Mouse (Mus musculus): ENCODE results near the gene Ptpn3. TPM values are rescaled to one million over a fixed set of nuclear protein-coding genes. Genes with fewer than 3 reads are reported as not detected.
A peak's percentile ranks its signal among the peaks of the same experiment; 100 is the strongest.
"Not testable (repeated sequence)": the region's sequence is repeated elsewhere in the genome, so short reads cannot be mapped to it uniquely, and the experiment has no call there.

The Ptpn3 gene
- polyA plus RNA-seq, 1 experiment from 2014 or later, result 3.4 TPM

GRCm38 (mm10) chr4:57273532-57274502, 27.8 kb downstream of the Ptpn3 start:
- H3K9ac ChIP-seq (ENCODE audit: low read depth, low read length), result no peak overlapping the region
- H3K4me3 ChIP-seq (ENCODE audit: low read depth, low read length), result no peak overlapping the region
- WGBS, result 48% methylated on average over 15 of the region's 15 CpGs
- DNase-seq (ENCODE audit: low spot score), result no peak
- H3K9me3 ChIP-seq (ENCODE audit: control insufficient read depth, low read length), result no peaks in the 10 kb centered on the region
- ATAC-seq (ENCODE audit: low FRiP score), result no peak
- H3K27ac ChIP-seq (ENCODE audit: low read depth, low read length), result no peak overlapping the region
- 0 out of 2 replicates have a peak, but pooled peaks cover 5% of the 10 kb centered on the region for H3K4me1 ChIP-seq (replicated peaks; ENCODE audit: control insufficient read depth, insufficient read depth, low read length)
- no peaks in the 10 kb centered on the region for H3K36me3 ChIP-seq (ENCODE audit: control insufficient read depth, insufficient read depth, low read length)
- H3K27me3 ChIP-seq (ENCODE audit: control insufficient read depth, insufficient read depth, low read length), result no peaks in the 10 kb centered on the region
- H3K4me2 ChIP-seq (replicated peaks; ENCODE audit: low read depth, low read length), result no peak overlapping the region

GRCm38 (mm10) chr4:57270991-57271390, 30.6 kb downstream of the Ptpn3 start:
- Histone ChIP-seq H3K36me3 (ENCODE audit: control insufficient read depth, insufficient read depth, low read length) (no peaks in the 10 kb centered on the region), H3K9ac (ENCODE audit: low read depth, low read length) (no peak overlapping the region), H3K27ac (ENCODE audit: low read depth, low read length) (no peak overlapping the region), H3K27me3 (ENCODE audit: control insufficient read depth, insufficient read depth, low read length) (no peaks in the 10 kb centered on the region), H3K9me3 (ENCODE audit: control insufficient read depth, low read length) (no peaks in the 10 kb centered on the region), H3K4me1 (replicated peaks; ENCODE audit: control insufficient read depth, insufficient read depth, low read length) (0 out of 2 replicates have a peak, but pooled peaks cover 5% of the 10 kb centered on the region), H3K4me2 (replicated peaks; ENCODE audit: low read depth, low read length) (no peak overlapping the region), H3K4me3 (ENCODE audit: low read depth, low read length) (no peak overlapping the region)
- 89% methylated on average over 8 of the region's 8 CpGs for WGBS
- ATAC-seq (ENCODE audit: low FRiP score), result no peak
- no peak for DNase-seq (ENCODE audit: low spot score)

DNA sequence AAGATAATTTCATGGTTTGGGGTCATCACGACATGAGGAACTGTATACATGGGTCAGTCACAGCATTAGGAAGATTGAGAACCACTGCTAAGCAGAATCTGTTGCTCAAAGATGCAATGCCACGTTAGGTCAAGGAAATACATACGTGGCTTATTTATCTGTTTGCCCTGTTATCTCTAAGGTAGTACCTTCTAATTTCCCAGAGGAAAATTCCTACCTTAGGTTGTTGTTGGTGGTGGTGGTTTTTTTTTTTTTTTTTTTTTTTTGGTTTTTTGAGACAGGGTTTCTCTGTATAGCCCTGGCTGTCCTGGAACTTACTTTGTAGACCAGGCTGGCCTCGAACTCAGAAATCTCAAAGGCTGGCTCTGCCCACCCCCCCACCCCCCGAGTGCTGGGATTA, 31.1 kb downstream of the Ptpn3 start:
- H3K4me2 ChIP-seq (replicated peaks; ENCODE audit: low read depth, low read length); H3K9me3 ChIP-seq (ENCODE audit: control insufficient read depth, low read length); H3K4me1 ChIP-seq (replicated peaks; ENCODE audit: control insufficient read depth, insufficient read depth, low read length); ATAC-seq (ENCODE audit: low FRiP score); H3K27me3 ChIP-seq (ENCODE audit: control insufficient read depth, insufficient read depth, low read length); H3K27ac ChIP-seq (ENCODE audit: low read depth, low read length); DNase-seq (ENCODE audit: low spot score); H3K36me3 ChIP-seq (ENCODE audit: control insufficient read depth, insufficient read depth, low read length); H3K4me3 ChIP-seq (ENCODE audit: low read depth, low read length); H3K9ac ChIP-seq (ENCODE audit: low read depth, low read length): not testable (repeated sequence)
- 90% methylated on average over 5 of the region's 5 CpGs for WGBS

GRCm38 (mm10) chr4:57269344-57269743, 32.3 kb downstream of the Ptpn3 start:
- WGBS, result 86% methylated on average over 10 of the region's 10 CpGs
- ATAC-seq (ENCODE audit: low FRiP score) (no peak), DNase-seq (ENCODE audit: low spot score) (no peak)
- H3K4me1 ChIP-seq (replicated peaks; ENCODE audit: control insufficient read depth, insufficient read depth, low read length), result 0 out of 2 replicates have a peak, but pooled peaks cover 5% of the 10 kb centered on the region
- no peaks in the 10 kb centered on the region for H3K27me3 ChIP-seq (ENCODE audit: control insufficient read depth, insufficient read depth, low read length)
- H3K27ac ChIP-seq (ENCODE audit: low read depth, low read length), result no peak overlapping the region
- no peaks in the 10 kb centered on the region for H3K36me3 ChIP-seq (ENCODE audit: control insufficient read depth, insufficient read depth, low read length)
- no peak overlapping the region for H3K4me2 ChIP-seq (replicated peaks; ENCODE audit: low read depth, low read length)
- H3K4me3 ChIP-seq (ENCODE audit: low read depth, low read length), result no peak overlapping the region
- no peaks in the 10 kb centered on the region for H3K9me3 ChIP-seq (ENCODE audit: control insufficient read depth, low read length)
- H3K9ac ChIP-seq (ENCODE audit: low read depth, low read length), result no peak overlapping the region

GRCm38 (mm10) chr4:57268330-57268729, 33.3 kb downstream of the Ptpn3 start:
- no peaks in the 10 kb centered on the region for H3K9me3 ChIP-seq (ENCODE audit: control insufficient read depth, low read length)
- no peak overlapping the region for H3K4me2 ChIP-seq (replicated peaks; ENCODE audit: low read depth, low read length)
- no peak overlapping the region for H3K27ac ChIP-seq (ENCODE audit: low read depth, low read length)
- DNase-seq (ENCODE audit: low spot score), result no peak
- H3K4me1 ChIP-seq (replicated peaks; ENCODE audit: control insufficient read depth, insufficient read depth, low read length), result no peaks in the 10 kb centered on the region
- 77% methylated on average over 8 of the region's 8 CpGs for WGBS
- no peaks in the 10 kb centered on the region for H3K36me3 ChIP-seq (ENCODE audit: control insufficient read depth, insufficient read depth, low read length)
- H3K27me3 ChIP-seq (ENCODE audit: control insufficient read depth, insufficient read depth, low read length), result no peaks in the 10 kb centered on the region
- ATAC-seq (ENCODE audit: low FRiP score), result no peak
- H3K9ac ChIP-seq (ENCODE audit: low read depth, low read length), result no peak overlapping the region
- no peak overlapping the region for H3K4me3 ChIP-seq (ENCODE audit: low read depth, low read length)

- Histone ChIP-seq H3K4me1 (replicated peaks; ENCODE audit: control insufficient read depth, insufficient read depth, low read length) (no peaks in the 10 kb centered on the region), H3K36me3 (ENCODE audit: control insufficient read depth, insufficient read depth, low read length) (no peaks in the 10 kb centered on the region), H3K27me3 (ENCODE audit: control insufficient read depth, insufficient read depth, low read length) (no peaks in the 10 kb centered on the region), H3K27ac (ENCODE audit: low read depth, low read length) (no peak overlapping the region), H3K4me3 (ENCODE audit: low read depth, low read length) (no peak overlapping the region), H3K9me3 (ENCODE audit: control insufficient read depth, low read length) (no peaks in the 10 kb centered on the region), H3K9ac (ENCODE audit: low read depth, low read length) (no peak overlapping the region), H3K4me2 (replicated peaks; ENCODE audit: low read depth, low read length) (no peak overlapping the region)
- ATAC-seq (ENCODE audit: low FRiP score) (no peak), DNase-seq (ENCODE audit: low spot score) (no peak)
- 87% methylated on average over 9 of the region's 9 CpGs for WGBS
Observed at GRCm38 (mm10) chr4:57266389-57266788, 35.2 kb downstream of the Ptpn3 start.

DNA sequence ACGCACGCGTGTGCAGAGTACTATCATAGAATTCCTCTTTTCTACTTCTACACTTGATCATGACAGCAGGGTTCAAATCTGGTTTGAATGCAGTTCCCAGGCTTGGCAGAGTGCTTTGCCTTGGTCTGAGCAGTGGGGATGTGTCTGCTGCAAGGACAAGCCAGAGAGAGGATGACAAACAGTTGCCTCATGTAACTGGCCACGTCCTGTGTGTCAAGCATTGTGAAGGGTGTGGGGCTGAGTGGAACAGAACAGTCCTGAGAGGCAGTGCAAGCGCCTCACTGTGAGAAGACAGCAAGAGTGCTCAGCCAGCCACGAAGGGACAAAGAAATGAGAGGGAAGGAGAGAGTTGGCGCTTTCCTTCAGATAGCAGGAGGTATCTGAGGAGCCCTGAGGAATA, 37.9 kb downstream of the Ptpn3 start:
- H3K9me3 ChIP-seq (ENCODE audit: control insufficient read depth, low read length), result no peaks in the 10 kb centered on the region
- WGBS, result 80% methylated on average over 7 of the region's 7 CpGs
- H3K27me3 ChIP-seq (ENCODE audit: control insufficient read depth, insufficient read depth, low read length), result no peaks in the 10 kb centered on the region
- ATAC-seq (ENCODE audit: low FRiP score) (no peak), DNase-seq (ENCODE audit: low spot score) (no peak)
- no peak overlapping the region for H3K4me3 ChIP-seq (ENCODE audit: low read depth, low read length)
- H3K4me2 ChIP-seq (replicated peaks; ENCODE audit: low read depth, low read length), result no peak overlapping the region
- no peaks in the 10 kb centered on the region for H3K36me3 ChIP-seq (ENCODE audit: control insufficient read depth, insufficient read depth, low read length)
- no peak overlapping the region for H3K9ac ChIP-seq (ENCODE audit: low read depth, low read length)
- no peaks in the 10 kb centered on the region for H3K4me1 ChIP-seq (replicated peaks; ENCODE audit: control insufficient read depth, insufficient read depth, low read length)
- H3K27ac ChIP-seq (ENCODE audit: low read depth, low read length), result no peak overlapping the region

DNA sequence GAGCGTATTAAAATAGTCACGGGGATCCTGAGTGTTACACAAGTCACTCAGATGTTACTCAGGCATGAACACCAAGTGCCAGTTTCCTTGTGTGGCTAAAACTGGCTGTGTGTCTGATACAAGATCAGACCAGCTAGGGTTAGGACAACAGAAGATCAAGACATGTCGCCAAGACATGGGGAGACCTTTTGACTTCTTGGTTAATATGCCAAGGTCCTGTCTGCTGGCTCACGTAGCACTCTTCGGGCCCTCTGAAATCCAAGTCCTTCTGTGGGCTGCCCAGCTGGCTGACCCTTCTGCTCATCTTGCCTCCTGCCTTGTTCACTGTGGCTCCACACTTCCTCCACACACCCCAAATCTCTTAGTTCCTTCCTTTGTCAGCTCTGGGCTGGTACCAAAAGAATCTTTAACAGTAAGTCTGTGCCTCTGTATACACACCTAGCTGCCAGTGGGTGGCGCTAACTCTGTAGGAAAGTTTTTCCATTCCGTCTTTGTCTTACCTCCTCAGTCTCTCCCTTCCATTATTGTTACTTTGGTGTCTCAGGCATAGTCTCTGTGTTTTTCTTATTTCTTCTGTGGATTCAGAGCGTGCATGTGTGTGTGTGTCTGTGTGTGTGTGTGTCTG, 38.5 kb downstream of the Ptpn3 start:
- H3K9me3 ChIP-seq (ENCODE audit: control insufficient read depth, low read length), result no peaks in the 10 kb centered on the region
- ATAC-seq (ENCODE audit: low FRiP score) (no peak), DNase-seq (ENCODE audit: low spot score) (peak; percentile 51)

More for the DNA sequence above, 38.5 kb downstream of the Ptpn3 start:
- Histone ChIP-seq H3K4me3 (ENCODE audit: low read depth, low read length) (no peak overlapping the region), H3K9ac (ENCODE audit: low read depth, low read length) (no peak overlapping the region), H3K36me3 (ENCODE audit: control insufficient read depth, insufficient read depth, low read length) (no peaks in the 10 kb centered on the region), H3K4me2 (replicated peaks; ENCODE audit: low read depth, low read length) (no peak overlapping the region), H3K27me3 (ENCODE audit: control insufficient read depth, insufficient read depth, low read length) (no peaks in the 10 kb centered on the region), H3K27ac (ENCODE audit: low read depth, low read length) (no peak overlapping the region), H3K4me1 (replicated peaks; ENCODE audit: control insufficient read depth, insufficient read depth, low read length) (peaks cover 3% of the 10 kb centered on the region; the same call in 1 of the 2 replicates)
- 70% methylated on average over 8 of the region's 8 CpGs for WGBS
